Mouse (Mus musculus) hindbrain, embryonic 16.5 days (tissue): ENCODE measurements around the gene Sqstm1. TPM values are rescaled to one million over a fixed set of nuclear protein-coding genes. Genes with fewer than 3 reads are reported as not detected.
A peak's percentile ranks its signal among the peaks of the same experiment; 100 is the strongest.
"Not testable (repeated sequence)": the region's sequence is repeated elsewhere in the genome, so short reads cannot be mapped to it uniquely, and the experiment has no call there.

Experiments
- ATAC-seq: fragments of 200-750 bp; cut with Nextera tagmentation; 2 replicates; pipeline ENCODE4 v1.8.0; 2017; ENCODE audit warnings: moderate TSS enrichment, moderate library complexity
- H3K27ac ChIP-seq: fragments of 300-500 bp; sonication (generic); 2 replicates; pipeline ENCODE4 v1.5.1; 2014; ENCODE audit warnings: low read depth, mild to moderate bottlenecking, control low read depth, low read length, moderate library complexity
- H3K27me3 ChIP-seq: fragments of 300-500 bp; sonication (generic); replicated peaks from 2 replicates; pipeline ENCODE4 v1.6.1; 2014; ENCODE audit warnings: low read length; ENCODE audit not compliant: control insufficient read depth, insufficient read depth
- H3K36me3 ChIP-seq: fragments of 300-500 bp; sonication (generic); 2 replicates; pipeline ENCODE4 v1.6.1; 2014; ENCODE audit warnings: mild to moderate bottlenecking, low read length, moderate library complexity, mixed read lengths; ENCODE audit not compliant: control insufficient read depth, insufficient read depth
- H3K4me1 ChIP-seq: fragments of 300-500 bp; sonication (generic); 2 replicates; pipeline ENCODE4 v1.6.1; 2014; ENCODE audit warnings: low read depth, low read length; ENCODE audit not compliant: control insufficient read depth, insufficient read depth
- H3K4me2 ChIP-seq: fragments of 300-500 bp; sonication (generic); 2 replicates; pipeline ENCODE4 v1.6.1; 2014; ENCODE audit warnings: mild to moderate bottlenecking, low read length, control low read depth, moderate library complexity
- H3K4me3 ChIP-seq: fragments of 300-500 bp; sonication (generic); 2 replicates; pipeline ENCODE4 v1.5.1; 2014; ENCODE audit warnings: mild to moderate bottlenecking, low read length, control low read depth, moderate library complexity
- H3K9ac ChIP-seq: fragments of 300-500 bp; sonication (generic); 2 replicates; pipeline ENCODE4 v1.6.1; 2014; ENCODE audit warnings: low read depth, mild to moderate bottlenecking, control low read depth, low read length, moderate library complexity
- H3K9me3 ChIP-seq: fragments of 300-500 bp; sonication (generic); 2 replicates; pipeline ENCODE4 v1.6.1; 2014; ENCODE audit warnings: mild to moderate bottlenecking, low read length, moderate library complexity; ENCODE audit not compliant: control insufficient read depth
- whole genome bisulfite sequencing: fragments of 180-500 bp; shearing (Covaris S2); extraction: QIAGEN DNeasy Blood & Tissue Kit; methylation state at CpG from one replicate; pipeline ENCODE4 v1.1.7; 2014; 5-methylcytosine and 5-hydroxymethylcytosine counted together
- polyA plus RNA-seq: library from polyadenylated mRNA; unstranded; fragments of >200 nt; fragmentation: Nextera tagmentation; extraction: Ambion mirVana; gene quantifications from 2 replicates; pipeline ENCODE4 v1.2.1, GENCODE M21; 2015

Sqstm1 gene
- polyA plus RNA-seq, 1 experiment from 2014 or later, result 480 TPM

DNA sequence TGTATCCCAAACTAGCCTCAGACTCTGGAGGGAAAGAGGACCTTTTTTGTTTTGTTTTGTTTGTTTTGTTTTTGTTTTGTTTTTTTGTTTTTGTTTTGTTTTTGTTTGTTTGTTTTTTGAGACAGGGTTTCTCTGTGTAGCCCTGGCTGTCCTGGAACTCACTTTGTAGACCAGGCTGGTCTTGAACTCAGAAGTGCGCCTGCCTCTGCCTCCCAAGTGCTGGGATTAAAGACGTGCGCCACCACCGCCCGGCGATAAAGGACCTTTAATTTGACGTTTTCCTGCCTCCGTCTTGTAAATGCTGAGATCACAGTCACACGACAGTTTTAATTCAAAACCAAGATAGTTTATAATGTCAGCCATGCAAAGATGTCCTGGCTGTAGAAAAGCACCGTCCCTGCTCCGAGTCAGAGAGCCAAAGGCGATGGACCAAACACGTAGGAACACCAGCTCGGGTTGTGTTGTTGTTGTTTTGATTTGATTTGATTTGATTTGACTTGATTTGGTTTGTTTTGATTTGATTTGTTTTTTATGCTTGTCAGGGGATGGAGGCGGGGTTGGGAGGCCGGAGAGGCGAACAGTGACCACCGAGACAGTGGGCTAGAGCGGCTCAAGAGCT is 36.4 kb downstream of the Sqstm1 start, which contains the start of gene Mrnip:
TSS of gene Mrnip (plus strand) at position 334 of the 619 bp plus-strand sequence.
- not testable (repeated sequence) for H3K9me3 ChIP-seq, H3K4me1 ChIP-seq, H3K27me3 ChIP-seq
- WGBS, result 5% methylated on average over 19 of the region's 19 CpGs
- H3K36me3 ChIP-seq, result peaks cover 26% of the 10 kb centered on the region
- H3K4me2 ChIP-seq, result peak within 1 kb of the TSS; percentile 67
- peak within 1 kb of the TSS; percentile 79 for H3K9ac ChIP-seq
- peak; percentile 70 for ATAC-seq
- peak within 1 kb of the TSS; percentile 88 for H3K27ac ChIP-seq
- H3K4me3 ChIP-seq, result peak within 1 kb of the TSS; percentile 56

DNA sequence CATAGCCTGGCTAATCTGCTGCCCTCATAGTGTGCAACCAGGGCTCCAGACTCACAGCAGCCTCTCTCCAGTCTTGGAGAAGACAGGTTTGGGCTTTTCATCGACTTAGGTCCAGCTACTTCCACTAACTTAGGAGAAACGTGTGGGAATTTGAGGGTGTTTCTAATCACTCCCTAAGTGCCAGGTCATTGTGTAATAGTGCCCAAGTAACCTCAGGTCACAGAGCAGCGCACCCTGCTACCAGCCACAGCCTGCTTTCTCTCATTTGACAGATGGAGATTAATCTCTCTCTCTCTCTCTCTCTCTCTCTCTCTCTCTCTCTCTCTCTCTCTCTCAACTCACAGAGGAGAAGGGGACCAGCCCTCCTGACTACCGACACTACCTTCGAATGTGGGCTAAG is 42.3 kb downstream of the Sqstm1 start:
- Histone ChIP-seq H3K36me3 (peaks cover 50% of the 10 kb centered on the region), H3K4me2 (no peak overlapping the region), H3K27ac (no peak overlapping the region), H3K4me3 (no peak overlapping the region), H3K27me3 (no peaks in the 10 kb centered on the region), H3K4me1 (no peaks in the 10 kb centered on the region), H3K9ac (no peak overlapping the region), H3K9me3 (no peaks in the 10 kb centered on the region)
- WGBS, result 80% methylated on average over 5 of the region's 5 CpGs
- ATAC-seq, result no peak

DNA sequence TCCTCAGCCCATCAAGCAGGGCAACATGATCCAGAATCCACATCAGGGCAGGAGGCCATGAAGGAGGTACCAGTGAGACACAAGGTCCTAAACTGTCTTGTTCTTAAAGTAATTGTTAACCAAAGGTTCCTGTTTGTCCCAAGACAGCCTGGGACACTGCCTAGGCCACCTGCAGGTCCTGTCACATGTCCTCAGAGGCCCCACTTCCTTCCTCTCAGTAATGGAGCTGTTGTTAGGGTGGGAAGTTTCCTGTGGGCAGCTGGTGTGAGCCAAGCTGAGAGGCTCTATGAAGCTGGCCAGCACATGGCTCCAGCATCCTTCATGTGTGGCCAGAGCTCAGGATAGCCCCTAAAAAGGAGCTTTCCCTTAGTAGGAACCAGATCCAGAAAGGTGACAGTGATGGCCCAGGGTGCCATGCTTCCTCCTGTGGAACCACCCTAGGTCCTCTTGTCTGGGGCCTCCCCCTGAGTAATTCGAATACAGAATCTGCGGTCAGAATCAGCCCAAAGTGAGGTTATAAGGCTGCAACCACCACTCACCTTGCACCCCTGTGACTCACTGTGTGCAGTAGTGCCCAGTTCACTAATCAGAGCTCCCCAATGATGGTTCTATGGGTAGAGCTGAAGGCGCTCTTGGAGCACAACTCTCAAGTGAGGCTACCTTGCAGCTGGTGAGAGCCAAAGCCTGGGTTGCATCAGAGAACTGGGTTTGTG is 48.1 kb downstream of the Sqstm1 start:
- no peak for ATAC-seq
- H3K27ac ChIP-seq, result no peak overlapping the region
- no peaks in the 10 kb centered on the region for H3K27me3 ChIP-seq
- no peaks in the 10 kb centered on the region for H3K4me1 ChIP-seq
- H3K9me3 ChIP-seq, result no peaks in the 10 kb centered on the region
- H3K4me3 ChIP-seq, result no peak overlapping the region
- peaks cover 54% of the 10 kb centered on the region for H3K36me3 ChIP-seq
- 96% methylated on average over 3 of the region's 3 CpGs for WGBS
- no peak overlapping the region for H3K9ac ChIP-seq
- no peak overlapping the region for H3K4me2 ChIP-seq

DNA sequence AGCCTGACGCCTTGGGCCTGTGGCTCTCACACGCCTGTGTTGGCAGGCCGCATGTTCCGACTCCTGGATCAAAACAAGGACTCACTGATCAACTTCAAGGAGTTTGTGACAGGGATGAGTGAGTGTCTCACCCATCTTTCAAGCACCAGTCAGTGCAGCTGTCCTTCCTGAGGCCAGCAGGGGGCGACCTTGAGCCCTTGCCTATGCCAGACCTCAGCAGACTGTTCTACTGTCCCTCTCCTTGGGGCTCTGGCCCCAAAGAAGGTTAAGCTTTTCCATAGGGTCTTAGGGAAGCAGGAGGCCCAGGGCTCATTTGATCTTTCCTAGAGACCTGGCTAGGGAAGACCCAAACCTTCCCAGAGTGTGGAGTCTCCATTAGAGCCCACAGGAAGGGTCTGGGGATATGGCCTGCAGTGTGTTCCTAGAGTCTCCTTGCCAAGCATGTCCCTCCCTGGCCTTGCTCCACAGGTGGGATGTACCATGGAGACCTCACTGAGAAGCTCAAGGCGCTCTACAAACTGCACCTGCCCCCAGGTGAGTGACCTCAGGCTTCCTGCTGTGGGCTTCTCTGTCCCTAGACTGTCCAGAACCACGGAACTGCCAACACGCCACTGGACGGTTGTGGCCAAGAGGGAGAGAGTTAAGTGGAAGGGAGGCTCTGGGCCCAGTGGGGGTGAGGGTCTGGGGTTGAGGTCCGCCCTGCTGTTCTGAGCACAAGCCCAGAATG is 48.9 kb downstream of the Sqstm1 start:
- 65% methylated on average over 10 of the region's 10 CpGs for WGBS
- Histone ChIP-seq H3K4me1 (no peaks in the 10 kb centered on the region), H3K9ac (no peak overlapping the region), H3K4me3 (no peak overlapping the region), H3K36me3 (peaks cover 61% of the 10 kb centered on the region), H3K27ac (no peak overlapping the region), H3K27me3 (no peaks in the 10 kb centered on the region), H3K9me3 (no peaks in the 10 kb centered on the region), H3K4me2 (no peak overlapping the region)
- ATAC-seq, result 0 out of 2 replicates have a peak, but pooled peaks have one; percentile 26

DNA sequence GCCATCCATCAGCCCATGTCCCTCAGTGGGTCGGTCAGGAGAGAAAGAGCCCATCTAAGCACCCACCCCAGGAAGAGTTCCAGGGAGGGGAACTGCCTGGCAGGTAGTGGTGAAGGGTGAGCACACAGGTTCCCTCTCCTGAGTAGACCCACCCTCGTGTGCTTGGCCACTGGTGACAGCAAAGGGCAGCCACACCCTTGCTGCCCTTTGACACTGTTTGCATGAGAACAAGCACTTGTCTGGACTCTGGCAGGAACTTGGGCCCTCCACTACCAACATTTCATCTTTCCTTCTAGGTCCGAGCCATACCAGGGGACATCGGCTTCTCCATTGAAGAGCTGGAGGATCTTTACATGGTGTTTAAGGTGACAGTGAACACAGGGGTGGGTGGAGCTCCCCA is 51.3 kb downstream of the Sqstm1 start:
- H3K36me3 ChIP-seq, result peaks cover 64% of the 10 kb centered on the region
- H3K9me3 ChIP-seq, result no peaks in the 10 kb centered on the region
- ATAC-seq, result no peak
- H3K4me1 ChIP-seq, result no peaks in the 10 kb centered on the region
- H3K4me2 ChIP-seq, result no peak overlapping the region
- 82% methylated on average over 4 of the region's 4 CpGs for WGBS
- H3K4me3 ChIP-seq, result no peak overlapping the region
- H3K9ac ChIP-seq, result no peak overlapping the region
- no peaks in the 10 kb centered on the region for H3K27me3 ChIP-seq
- H3K27ac ChIP-seq, result no peak overlapping the region

DNA sequence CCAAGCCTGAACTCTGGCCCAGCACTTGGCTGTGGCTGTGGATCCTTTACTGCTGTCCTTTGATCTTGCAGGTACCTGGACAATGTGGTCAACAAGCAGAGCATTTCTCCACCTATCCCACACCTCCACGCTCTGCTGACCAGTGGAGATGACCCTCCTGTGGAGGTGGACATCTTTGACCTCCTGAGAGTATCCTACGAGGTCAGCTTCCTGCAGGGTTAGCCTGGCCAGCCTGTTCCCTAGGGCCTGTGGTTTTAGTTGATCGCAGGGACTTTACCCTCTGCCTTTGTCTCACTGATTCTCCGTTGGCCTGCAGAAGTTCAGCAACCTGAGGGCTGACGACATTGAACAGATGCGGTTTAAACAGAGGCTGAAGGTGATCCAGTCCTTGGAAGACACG is 52.3 kb downstream of the Sqstm1 start:
- Histone ChIP-seq H3K27me3 (no peaks in the 10 kb centered on the region), H3K27ac (no peak overlapping the region), H3K9me3 (no peaks in the 10 kb centered on the region), H3K4me1 (no peaks in the 10 kb centered on the region), H3K4me2 (no peak overlapping the region), H3K9ac (no peak overlapping the region), H3K36me3 (peaks cover 60% of the 10 kb centered on the region), H3K4me3 (no peak overlapping the region)
- WGBS, result 93% methylated on average over 7 of the region's 7 CpGs
- ATAC-seq, result no peak

DNA sequence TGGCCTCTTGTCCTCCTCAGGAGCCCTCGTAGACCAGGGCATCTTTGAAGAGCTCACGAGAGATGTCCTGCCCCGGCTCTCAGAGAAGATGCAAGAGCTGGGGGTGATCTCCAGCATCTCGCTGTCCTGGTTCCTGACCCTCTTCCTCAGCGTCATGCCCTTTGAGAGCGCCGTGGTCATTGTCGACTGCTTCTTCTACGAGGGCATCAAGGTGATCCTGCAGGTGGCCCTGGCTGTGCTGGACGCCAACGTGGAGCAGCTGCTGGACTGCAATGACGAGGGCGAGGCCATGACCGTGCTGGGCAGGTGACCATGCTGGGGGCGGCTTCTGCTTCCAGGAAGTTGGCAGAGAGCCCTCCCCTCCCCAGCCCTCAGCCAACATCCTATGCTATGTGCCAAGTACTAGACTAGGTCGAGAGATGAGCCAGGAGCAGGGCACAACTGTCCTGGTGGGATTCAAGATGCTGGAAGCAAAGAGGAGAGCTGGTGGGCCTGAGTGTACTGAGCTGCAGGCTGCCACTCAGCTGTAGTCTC is 53.8 kb downstream of the Sqstm1 start:
- ATAC-seq, result no peak
- no peak overlapping the region for H3K27ac ChIP-seq
- H3K4me1 ChIP-seq, result no peaks in the 10 kb centered on the region
- WGBS, result 93% methylated on average over 16 of the region's 16 CpGs
- H3K9ac ChIP-seq, result no peak overlapping the region
- no peaks in the 10 kb centered on the region for H3K9me3 ChIP-seq
- no peak overlapping the region for H3K4me2 ChIP-seq
- no peaks in the 10 kb centered on the region for H3K27me3 ChIP-seq
- H3K4me3 ChIP-seq, result no peak overlapping the region
- H3K36me3 ChIP-seq, result peaks cover 64% of the 10 kb centered on the region

DNA sequence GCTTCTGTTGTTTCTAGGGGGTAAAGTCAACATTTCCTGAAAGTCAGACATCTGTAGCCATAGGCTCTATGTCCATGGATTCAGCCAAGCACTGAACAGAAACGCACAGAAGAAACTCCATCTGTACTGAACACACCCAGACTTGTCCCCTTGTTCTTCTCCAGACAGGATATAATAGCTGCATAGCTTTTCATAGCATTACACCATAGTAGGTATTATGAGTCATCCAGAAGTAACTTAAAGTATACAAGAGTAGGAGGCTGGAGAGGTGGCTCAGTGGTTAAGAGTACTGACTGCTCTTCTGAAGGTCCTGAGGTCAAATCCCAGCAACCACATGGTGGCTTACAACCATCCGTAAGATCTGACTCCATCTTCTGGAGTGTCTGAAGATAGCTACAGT is 54.8 kb downstream of the Sqstm1 start:
- H3K4me1 ChIP-seq, result no peaks in the 10 kb centered on the region
- H3K36me3 ChIP-seq, result peaks cover 69% of the 10 kb centered on the region
- no peak overlapping the region for H3K9ac ChIP-seq
- no peaks in the 10 kb centered on the region for H3K9me3 ChIP-seq
- ATAC-seq, result no peak
- no peak overlapping the region for H3K4me3 ChIP-seq
- H3K27ac ChIP-seq, result no peak overlapping the region
- H3K27me3 ChIP-seq, result no peaks in the 10 kb centered on the region
- WGBS, result 97% methylated on average over 2 of the region's 2 CpGs
- H3K4me2 ChIP-seq, result no peak overlapping the region
